Mouse (Mus musculus) testis, adult 2 months (tissue): ENCODE data around the gene Sgta.

Experiments
- CTCF ChIP-seq: fragments of 200-500 bp; IDR thresholded peaks from 2 replicates; pipeline ENCODE4 v1.5.1; 2012; ENCODE audit warnings: low read depth, mild to moderate bottlenecking, inconsistent platforms, low read length, moderate library complexity; ENCODE audit not compliant: control insufficient read depth, insufficient read depth, insufficient replicate concordance
- POLR2A ChIP-seq: fragments of 200-500 bp; IDR thresholded peaks from 2 replicates; pipeline ENCODE4 v1.6.1; 2012; ENCODE audit warnings: low read depth, mild to moderate bottlenecking, inconsistent platforms, low read length, moderate library complexity; ENCODE audit not compliant: control insufficient read depth

GRCm38 (mm10) chr10:81024346-81024937 is 35.5 kb downstream of the Sgta start:
- TF ChIP-seq POLR2A (no peak), CTCF (no peak)
